Mouse (Mus musculus): Measurements from ENCODE around the gene Gm20873.
"Not testable (repeated sequence)": the region's sequence is repeated elsewhere in the genome, so short reads cannot be mapped to it uniquely, and the experiment has no call there.

Gm20873 gene

GRCm38 (mm10) chrY:6266798-6267197 is at the start of gene Gm20873:
Gm20873 (plus strand) TSS chrY:6267098.
- not testable (repeated sequence) for DNase-seq (ENCODE audit: low spot score)

- not testable (repeated sequence) for DNase-seq (ENCODE audit: low spot score)
These were observed 29.0 kb upstream of the Gm20873 start, which contains the start of gene Gm21746 for GRCm38 (mm10) chrY:6237895-6238294. Gm21746 (minus strand) TSS chrY:6237995.
